Mouse (Mus musculus) megakaryocyte-erythroid progenitor cell, adult 5 weeks (primary cell): ENCODE measurements around the gene Gm4707. TPM values are rescaled to one million over a fixed set of nuclear protein-coding genes. Genes with fewer than 3 reads are reported as not detected.

ENCODE experiments used
- polyA plus RNA-seq: library from polyadenylated mRNA; stranded (reverse); fragments of >175 nt; gene quantifications from 2 replicates; pipeline ENCODE4 v1.2.3, GENCODE M21; 2012

Gm4707 gene
- 0.12 TPM in 1 of 2 replicates, not detected in the other for polyA plus RNA-seq

GRCm38 (mm10) chr17:71459818-71460217, at the start of gene Gm4707:
TSS of gene Gm4707 (minus strand) at chr17:71459918.

GRCm38 (mm10) chr17:71474762-71475704, 15.3 kb upstream of the Gm4707 start, which contains the start of gene Smchd1:
TSS of gene Smchd1 (minus strand) at chr17:71475343.

Other genes with a start within 250 kb of the Gm4707 start
- 121 and 137 TPM in 2 replicates for gene Emilin2, start 147.9 kb downstream of the Gm4707 start, polyA plus RNA-seq
- 5.7 and 6.6 TPM in 2 replicates for gene Smchd1, start 15.4 kb upstream of the Gm4707 start, polyA plus RNA-seq
- gene Ndc80, start 66.9 kb upstream of the Gm4707 start, polyA plus RNA-seq, result 4.3 and 4.4 TPM in 2 replicates
- gene Spdya, start 92.1 kb upstream of the Gm4707 start, polyA plus RNA-seq, result not detected in 2 replicates
- gene Wdr43, start 156.0 kb upstream of the Gm4707 start, polyA plus RNA-seq, result 42.7 and 59.2 TPM in 2 replicates
- 0.17 and 0.45 TPM in 2 replicates for gene Togaram2, start 213.3 kb upstream of the Gm4707 start, polyA plus RNA-seq